18 mouse cellular contexts compared by ENCODE assay signal in the genomic region with DNA sequence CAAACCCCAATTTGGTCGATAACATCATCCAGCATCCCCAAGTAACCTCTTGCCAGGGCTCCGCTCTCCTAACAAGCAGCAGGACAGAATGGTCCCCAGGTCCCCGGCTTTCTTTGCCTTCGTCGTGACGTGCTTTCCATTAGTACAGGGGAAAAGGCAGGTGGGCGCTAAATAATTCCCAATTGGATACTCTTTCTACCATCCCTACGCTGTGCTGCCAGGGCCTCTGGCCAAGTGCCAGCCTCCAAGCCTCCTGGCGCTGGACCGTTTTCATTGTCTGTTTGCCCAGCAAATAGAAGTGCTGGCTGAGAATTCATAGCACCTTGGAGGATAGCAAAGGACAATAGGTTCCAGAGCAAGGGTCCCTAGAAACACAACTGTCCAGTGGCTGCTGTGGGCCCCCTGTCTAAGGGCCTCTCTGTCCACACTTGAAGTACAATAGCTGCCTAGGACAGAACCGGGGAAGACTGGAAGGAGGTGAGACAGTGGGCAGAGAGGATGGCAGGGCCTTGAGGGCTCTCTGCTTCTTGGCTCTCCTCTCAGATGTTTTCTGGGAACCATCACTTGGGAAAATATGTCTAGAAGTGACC.
DNase-seq lines count a peak whose midpoint lies in the region; ATAC-seq and TF ChIP-seq lines count a peak whose summit lies in the region.
"Had no signal": no experiment of that assay in that cellular context is flagged by ENCODE, and none has a peak within 500 bp of the region (broad histone marks: within the 10 kb centered on the region; RNA-seq: fewer than 3 reads in every experiment).

No protein-coding gene starts in this region.

- H3K4me2 ChIP-seq in forebrain, embryonic 13.5 days = no peak overlapping the region
- no peak overlapping the region for H3K4me2 ChIP-seq in liver, postnatal 0 days (ENCODE audit: low read depth, low read length)
- H3K4me2 ChIP-seq in liver, embryonic 12.5 days = no peak overlapping the region
- no peak overlapping the region for H3K4me2 ChIP-seq in midbrain, embryonic 12.5 days (replicated peaks)
- H3K4me2 ChIP-seq: embryonic facial prominence, embryonic 15.5 days; stomach, embryonic 15.5 days had no signal

- H3K27me3 ChIP-seq in forebrain, embryonic 13.5 days = peaks cover 50% of the 10 kb centered on the region
- H3K27me3 ChIP-seq in forebrain, embryonic 10.5 days (ENCODE audit: poor library complexity, severe bottlenecking) = peaks cover 100% of the 10 kb centered on the region
- H3K27me3 ChIP-seq in liver, postnatal 0 days (ENCODE audit: insufficient read depth, low read length) = 0 out of 2 replicates have a peak, but pooled peaks cover 5% of the 10 kb centered on the region
- peaks cover 58% of the 10 kb centered on the region for H3K27me3 ChIP-seq in liver, embryonic 12.5 days (replicated peaks)
- peaks cover 64% of the 10 kb centered on the region for H3K27me3 ChIP-seq in midbrain, embryonic 12.5 days

- DNase-seq in forebrain, embryonic 10.5 days (ENCODE audit: extremely low spot score, low spot score) = no peak
- DNase-seq in liver, postnatal 0 days = peak; percentile 21
- peak; percentile 29 for DNase-seq in cerebellum, adult 9-11 months
- DNase-seq in thymus, postnatal 14 days = no peak
- no peak for DNase-seq in left cerebral cortex, adult 2 months (ENCODE audit: extremely low spot score in 1 of 2, low spot score in 2 of 2)
- DNase-seq: heart, adult 18-20 months; heart, postnatal 36 days; kidney, adult 2 months; lung, adult 18-20 months; thymus, postnatal 4 days had no signal

- no peak overlapping the region for H3K9ac ChIP-seq in forebrain, embryonic 13.5 days
- no peak overlapping the region for H3K9ac ChIP-seq in liver, postnatal 0 days (replicated peaks)
- H3K9ac ChIP-seq in liver, embryonic 12.5 days = no peak overlapping the region
- H3K9ac ChIP-seq in midbrain, embryonic 12.5 days (replicated peaks) = no peak overlapping the region
- H3K9ac ChIP-seq: embryonic facial prominence, embryonic 15.5 days; stomach, embryonic 15.5 days had no signal

- no peak for TF ChIP-seq EP300 in liver, postnatal 0 days (IDR thresholded peaks at IDR 0.05; ENCODE audit: low read depth)

- no peaks in the 10 kb centered on the region for H3K9me3 ChIP-seq in forebrain, embryonic 13.5 days (replicated peaks)
- H3K9me3 ChIP-seq in forebrain, embryonic 10.5 days = no peaks in the 10 kb centered on the region
- no peaks in the 10 kb centered on the region for H3K9me3 ChIP-seq in liver, postnatal 0 days (ENCODE audit: low read length)
- H3K9me3 ChIP-seq in liver, embryonic 12.5 days (replicated peaks) = no peaks in the 10 kb centered on the region
- H3K9me3 ChIP-seq in midbrain, embryonic 12.5 days = no peaks in the 10 kb centered on the region
- H3K9me3 ChIP-seq: embryonic facial prominence, embryonic 15.5 days; G1E; limb, embryonic 10.5 days; megakaryocyte, embryonic 14.5 days; stomach, embryonic 15.5 days had no signal

- 32% methylated on average over 11 of the region's 11 CpGs for WGBS in forebrain, embryonic 13.5 days
- 48% methylated on average over 11 of the region's 11 CpGs for WGBS in forebrain, embryonic 10.5 days
- WGBS in liver, postnatal 0 days (ENCODE audit: insufficient replicate concordance) = 72% methylated on average over 11 of the region's 11 CpGs
- 61% methylated on average over 11 of the region's 11 CpGs for WGBS in liver, embryonic 12.5 days (ENCODE audit: insufficient replicate concordance)
- WGBS in midbrain, embryonic 12.5 days = 50% methylated on average over 11 of the region's 11 CpGs

- peak; percentile 27; the same call in 1 of the 2 replicates for ATAC-seq in forebrain, embryonic 13.5 days
- ATAC-seq in liver, postnatal 0 days = no peak
- ATAC-seq in liver, embryonic 12.5 days = no peak
- ATAC-seq in midbrain, embryonic 12.5 days (ENCODE audit: low FRiP score, low read depth) = no peak

- H3K27ac ChIP-seq in forebrain, embryonic 13.5 days = no peak overlapping the region
- no peak overlapping the region for H3K27ac ChIP-seq in forebrain, embryonic 10.5 days
- H3K27ac ChIP-seq in liver, postnatal 0 days (ENCODE audit: low read depth) = no peak overlapping the region
- H3K27ac ChIP-seq in liver, embryonic 12.5 days = no peak overlapping the region
- H3K27ac ChIP-seq in midbrain, embryonic 12.5 days (replicated peaks) = peak overlapping the region; percentile 35; the same call in 1 of the 2 replicates
- H3K27ac ChIP-seq in left cerebral cortex, adult 2 months = no peak overlapping the region
- H3K27ac ChIP-seq: embryonic facial prominence, embryonic 15.5 days; limb, embryonic 10.5 days; stomach, embryonic 15.5 days had no signal

- no peak overlapping the region for H3K4me3 ChIP-seq in forebrain, embryonic 13.5 days
- no peak overlapping the region for H3K4me3 ChIP-seq in forebrain, embryonic 10.5 days
- H3K4me3 ChIP-seq in liver, postnatal 0 days (ENCODE audit: low read depth, low read length) = no peak overlapping the region
- H3K4me3 ChIP-seq in liver, embryonic 12.5 days = no peak overlapping the region
- H3K4me3 ChIP-seq in midbrain, embryonic 12.5 days = no peak overlapping the region
- no peak overlapping the region for H3K4me3 ChIP-seq in left cerebral cortex, adult 2 months
- H3K4me3 ChIP-seq: embryonic facial prominence, embryonic 15.5 days; limb, embryonic 10.5 days; megakaryocyte, embryonic 14.5 days; stomach, embryonic 15.5 days had no signal

- TF ChIP-seq CTCF in liver, postnatal 0 days (IDR thresholded peaks at IDR 0.05; ENCODE audit: low read depth) = no peak
- TF ChIP-seq CTCF in left cerebral cortex, adult 2 months (IDR thresholded peaks at IDR 0.05) = no peak

- intact Hi-C loops in left cerebral cortex, adult 2 months (cut with DNase I) = no loop called here

- H3K4me1 ChIP-seq in forebrain, embryonic 13.5 days = peaks cover 21% of the 10 kb centered on the region
- H3K4me1 ChIP-seq in forebrain, embryonic 10.5 days = peaks cover 19% of the 10 kb centered on the region
- H3K4me1 ChIP-seq in liver, postnatal 0 days (ENCODE audit: insufficient read depth) = no peaks in the 10 kb centered on the region
- no peaks in the 10 kb centered on the region for H3K4me1 ChIP-seq in liver, embryonic 12.5 days
- H3K4me1 ChIP-seq in midbrain, embryonic 12.5 days = peaks cover 12% of the 10 kb centered on the region; the same call in 1 of the 2 replicates
- H3K4me1 ChIP-seq: embryonic facial prominence, embryonic 15.5 days; stomach, embryonic 15.5 days had no signal

- no peaks in the 10 kb centered on the region for H3K36me3 ChIP-seq in forebrain, embryonic 13.5 days (ENCODE audit: poor library complexity, severe bottlenecking)
- H3K36me3 ChIP-seq in forebrain, embryonic 10.5 days (replicated peaks) = no peaks in the 10 kb centered on the region
- H3K36me3 ChIP-seq in liver, postnatal 0 days (replicated peaks; ENCODE audit: insufficient read depth, low read length) = no peaks in the 10 kb centered on the region
- H3K36me3 ChIP-seq in liver, embryonic 12.5 days = no peaks in the 10 kb centered on the region
- no peaks in the 10 kb centered on the region for H3K36me3 ChIP-seq in midbrain, embryonic 12.5 days
- H3K36me3 ChIP-seq: embryonic facial prominence, embryonic 15.5 days; G1E; limb, embryonic 10.5 days; stomach, embryonic 15.5 days had no signal

Comparison
In these comparisons a context has a peak if more than half of its experiments do, and no peak if none do; other contexts are left out.
1. DNase-seq: peak in liver, postnatal 0 days (single experiment) and cerebellum, adult 9-11 months (single experiment); none in forebrain, embryonic 10.5 days (single experiment), thymus, postnatal 14 days (single experiment) and left cerebral cortex, adult 2 months (0 of 2).